Mouse (Mus musculus): ENCODE measurements around the gene Coro6. TPM values are rescaled to one million over a fixed set of nuclear protein-coding genes. Genes with fewer than 3 reads are reported as not detected.

Gene Coro6
- total and polyA plus RNA-seq, 3 experiments, result 1.3 to 6.0 (median 2.0) TPM

DNA sequence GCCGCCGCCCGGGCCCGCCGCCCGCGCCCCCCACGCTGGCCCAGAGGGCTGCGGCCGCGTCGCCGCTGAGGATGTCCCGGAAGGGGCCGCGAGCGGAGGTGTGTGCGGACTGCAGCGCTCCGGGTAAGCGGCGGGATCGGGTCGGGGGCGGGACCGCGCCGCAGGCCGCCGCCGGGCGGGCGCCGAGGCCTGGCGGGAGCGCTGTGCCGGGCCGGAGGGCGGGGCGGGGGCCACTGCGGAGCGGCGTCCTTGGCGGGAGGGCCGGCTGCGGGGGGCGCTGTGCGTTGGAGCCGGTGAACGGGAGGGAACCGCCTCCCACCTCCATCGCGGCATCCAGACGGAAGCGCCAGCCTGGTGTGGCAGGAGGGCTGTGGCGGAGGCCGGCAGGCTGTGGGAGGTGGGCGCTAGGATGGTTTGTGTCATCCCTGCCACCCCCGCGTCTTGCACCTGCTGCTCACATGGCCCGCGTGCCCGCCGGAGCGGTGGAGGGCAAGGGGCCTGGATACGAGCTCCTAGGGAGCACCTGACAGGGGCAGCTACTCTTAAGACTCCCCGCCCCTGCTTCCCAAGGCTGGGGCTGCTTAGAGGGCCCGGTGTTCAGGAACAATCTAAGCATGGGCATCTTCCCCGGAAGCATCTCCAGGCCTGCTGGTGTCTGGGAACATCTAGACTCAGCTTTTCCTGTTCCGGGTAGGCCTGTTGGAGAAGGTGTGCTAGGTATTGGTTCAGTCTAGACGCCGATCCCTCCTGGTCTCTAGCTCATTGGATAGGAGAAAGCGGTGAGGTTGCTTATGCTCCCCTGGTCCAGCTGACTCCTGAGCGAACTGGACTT lies 31.5 kb downstream of the Coro6 start, which contains the start of gene Git1:
Gene Git1 (plus strand): TSS at position 51 of the 832 bp plus-strand sequence.
- peak; percentile 74 for DNase-seq

GRCm38 (mm10) chr11:77494344-77494676 lies 32.1 kb downstream of the Coro6 start:
- no peak for DNase-seq

- DNase-seq, result no peak
These were observed 32.6 kb downstream of the Coro6 start for GRCm38 (mm10) chr11:77494782-77495181.

DNA sequence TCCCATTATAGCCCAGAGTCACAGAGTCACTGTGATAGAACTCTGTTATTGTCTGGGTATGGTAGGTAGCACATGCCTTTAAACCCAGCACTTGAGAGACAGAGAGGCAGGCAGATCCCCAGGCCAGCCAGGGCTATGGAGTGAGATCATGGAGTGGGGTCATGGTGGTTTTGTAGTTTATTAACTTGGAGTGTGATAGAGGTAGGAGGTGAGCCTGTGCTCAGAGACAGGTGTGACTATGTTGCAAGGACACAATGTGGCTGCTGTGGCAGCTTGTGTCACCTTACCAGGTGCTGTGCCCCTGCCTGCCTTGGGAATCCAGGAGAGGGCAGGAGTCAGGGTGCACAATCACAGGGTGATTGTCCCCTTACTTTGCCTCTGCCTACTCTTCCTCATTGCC lies 33.3 kb downstream of the Coro6 start:
- no peak for DNase-seq

GRCm38 (mm10) chr11:77497341-77497756 lies 35.1 kb downstream of the Coro6 start:
- DNase-seq, result peak; percentile 79

GRCm38 (mm10) chr11:77497851-77498250 lies 35.6 kb downstream of the Coro6 start:
- DNase-seq, result no peak

DNA sequence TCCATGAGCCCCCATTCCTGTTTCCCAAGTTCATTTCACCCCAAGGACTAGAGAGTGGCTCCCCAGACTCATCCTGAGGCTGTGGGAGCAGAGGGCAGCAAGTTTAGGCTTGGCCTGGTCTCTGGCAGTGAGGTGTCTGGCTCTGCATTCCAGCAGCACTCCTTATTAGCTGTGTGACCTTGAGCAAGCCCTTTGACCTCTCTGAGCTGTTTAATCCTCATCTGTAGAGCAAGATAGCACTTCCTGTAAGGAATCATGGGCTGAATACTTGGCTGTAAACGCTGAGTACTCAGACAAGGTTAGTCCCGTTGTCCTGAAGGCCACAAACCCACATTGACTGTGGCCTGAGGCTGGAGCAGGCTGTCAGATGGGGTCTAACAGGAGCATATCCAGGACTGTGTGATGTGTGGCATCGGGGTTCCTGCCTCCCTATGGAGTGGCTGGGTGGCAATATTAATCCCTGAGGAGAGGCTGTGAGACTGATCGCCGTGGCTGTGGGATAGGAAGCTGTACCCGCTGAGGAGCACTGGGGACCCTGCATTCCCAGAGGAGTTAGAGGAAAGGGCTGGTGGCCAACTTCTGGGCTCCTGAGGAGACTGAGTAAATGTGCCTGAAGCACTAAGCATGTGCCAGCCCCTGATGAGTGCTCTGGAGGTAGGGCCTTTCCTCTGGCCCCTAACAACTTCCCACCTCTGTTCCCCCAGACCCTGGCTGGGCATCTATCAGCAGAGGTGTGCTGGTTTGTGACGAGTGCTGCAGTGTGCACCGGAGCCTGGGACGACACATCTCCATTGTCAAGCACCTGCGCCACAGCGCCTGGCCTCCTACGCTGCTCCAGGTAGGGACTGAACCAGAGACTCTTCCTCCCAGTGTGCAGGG lies 36.3 kb downstream of the Coro6 start:
- DNase-seq, result no peak

- no peak for DNase-seq
These were observed 37.1 kb downstream of the Coro6 start for GRCm38 (mm10) chr11:77499354-77499753.

- DNase-seq, result no peak
These were observed 38.4 kb downstream of the Coro6 start for GRCm38 (mm10) chr11:77500361-77501325.

- DNase-seq, result peak; percentile 76
These were observed 39.2 kb downstream of the Coro6 start for GRCm38 (mm10) chr11:77501392-77501791.

DNA sequence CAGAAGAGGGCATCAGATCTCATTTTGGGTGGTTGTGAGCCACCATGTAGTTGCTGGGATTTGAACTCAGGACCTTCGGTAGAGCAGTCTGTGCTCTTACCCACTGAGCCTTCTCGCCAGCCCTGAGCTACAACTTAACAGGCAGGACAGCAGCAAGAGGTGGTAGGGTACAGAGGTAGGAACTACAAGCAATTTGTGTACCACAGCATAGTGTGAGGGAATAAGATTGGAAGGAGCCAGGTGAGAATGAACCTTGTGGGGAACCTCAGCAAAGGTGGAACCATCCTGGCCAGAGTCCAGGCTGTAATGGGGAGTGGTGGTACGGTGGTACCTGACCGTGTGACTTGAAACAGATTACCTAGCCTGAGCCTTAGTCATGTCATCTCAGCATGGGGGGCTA lies 39.8 kb downstream of the Coro6 start:
- no peak for DNase-seq

GRCm38 (mm10) chr11:77502481-77502880 lies 40.3 kb downstream of the Coro6 start:
- no peak for DNase-seq

DNA sequence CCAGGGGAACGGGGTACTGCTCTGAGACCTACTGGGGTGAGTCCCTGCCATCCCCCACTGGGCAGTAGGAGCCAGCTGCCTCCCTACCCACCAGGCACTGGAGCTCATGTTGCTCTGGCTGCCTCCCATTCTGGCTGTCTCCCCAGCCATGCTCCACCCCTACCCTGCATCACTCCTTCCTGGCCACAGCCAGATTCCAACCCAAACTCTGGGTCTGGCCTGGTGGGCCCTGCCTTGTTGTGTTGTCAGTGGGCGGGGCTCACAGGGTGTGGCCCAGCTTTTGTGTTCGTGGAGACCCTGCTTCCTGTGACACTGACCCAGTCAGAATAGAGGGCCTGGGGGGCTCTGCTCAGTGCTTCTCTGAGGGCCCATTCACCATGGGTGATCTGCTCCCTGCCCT lies 41.3 kb downstream of the Coro6 start:
- no peak for DNase-seq

GRCm38 (mm10) chr11:77504377-77504776 lies 42.2 kb downstream of the Coro6 start:
- DNase-seq, result no peak

- no peak for DNase-seq
These were observed 43.2 kb downstream of the Coro6 start for GRCm38 (mm10) chr11:77505291-77505980.

GRCm38 (mm10) chr11:77506273-77506672 lies 44.1 kb downstream of the Coro6 start:
- DNase-seq, result no peak

DNA sequence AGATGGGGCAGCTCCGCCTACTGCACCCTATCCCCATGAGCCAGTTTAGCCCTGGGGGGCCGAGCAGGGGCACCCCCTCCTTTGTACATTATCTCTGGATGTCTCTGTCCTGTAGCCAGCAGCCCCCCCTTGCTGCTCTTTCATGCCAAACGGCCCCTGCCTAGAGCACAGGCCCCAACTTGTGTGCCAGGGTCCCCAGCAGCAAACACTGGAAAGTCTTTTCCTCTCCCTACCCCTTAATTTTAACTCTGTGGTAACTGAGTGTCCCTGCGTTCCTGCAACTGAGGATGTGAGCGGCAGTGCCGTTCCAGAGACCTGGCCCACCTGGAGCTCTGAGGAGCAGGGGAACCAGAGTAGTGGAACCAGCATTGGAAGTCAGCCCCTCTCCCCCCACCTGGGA lies 44.7 kb downstream of the Coro6 start:
- DNase-seq, result no peak

- no peak for DNase-seq
These were observed 45.2 kb downstream of the Coro6 start for GRCm38 (mm10) chr11:77507426-77507825.

- DNase-seq, result peak; percentile 89
These were observed 46.1 kb downstream of the Coro6 start for GRCm38 (mm10) chr11:77508068-77509021.

DNA sequence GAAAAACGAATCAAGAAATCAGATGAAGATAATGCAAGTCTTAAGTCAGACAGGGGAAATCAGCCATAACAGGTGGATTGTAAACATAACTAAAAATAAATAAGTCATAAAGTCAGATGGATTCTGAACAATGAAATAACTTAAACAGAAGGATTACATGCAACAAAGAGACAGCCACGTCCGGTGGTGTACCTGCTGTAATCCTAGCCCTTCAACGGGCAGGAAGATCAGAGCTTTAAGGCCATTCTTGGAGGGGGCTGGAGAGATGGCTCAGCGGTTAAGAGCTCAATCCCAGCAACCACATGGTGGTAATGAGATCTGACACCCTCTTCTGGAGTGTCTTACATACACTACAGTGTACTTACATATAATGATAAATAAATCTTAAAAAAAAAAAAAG lies 49.1 kb downstream of the Coro6 start:
- DNase-seq, result no peak
